Mouse (Mus musculus) lung, embryonic 14.5 days (tissue): ENCODE results near the gene Rrp1. TPM values are rescaled to one million over a fixed set of nuclear protein-coding genes. Genes with fewer than 3 reads are reported as not detected.
A peak's percentile ranks its signal among the peaks of the same experiment; 100 is the strongest.

ENCODE experiments used
- ATAC-seq: fragments of 200-750 bp; cut with Nextera tagmentation; 2 replicates; pipeline ENCODE4 v1.8.0; 2017; ENCODE audit warnings: mild to moderate bottlenecking, moderate TSS enrichment, moderate library complexity; ENCODE audit not compliant: insufficient read depth
- DNase-seq: peaks from one replicate; pipeline ENCODE4 v3.0.0-alpha.2; 2015
- H3K27ac ChIP-seq: fragments of 300-500 bp; sonication (generic); 2 replicates; pipeline ENCODE4 v1.5.1; 2014; ENCODE audit warnings: low read depth, mild to moderate bottlenecking, moderate library complexity
- H3K27me3 ChIP-seq: fragments of 300-500 bp; sonication (generic); 2 replicates; pipeline ENCODE4 v1.6.1; 2014; ENCODE audit warnings: low read length, control low read depth; ENCODE audit not compliant: insufficient read depth
- H3K36me3 ChIP-seq: fragments of 300-500 bp; sonication (generic); 2 replicates; pipeline ENCODE4 v1.6.1; 2014; ENCODE audit warnings: control low read depth; ENCODE audit not compliant: insufficient read depth
- H3K4me1 ChIP-seq: fragments of 300-500 bp; sonication (generic); 2 replicates; pipeline ENCODE4 v1.6.1; 2014; ENCODE audit warnings: antibody characterized with exemption, control low read depth; ENCODE audit not compliant: insufficient read depth
- H3K4me2 ChIP-seq: fragments of 300-500 bp; sonication (generic); 2 replicates; pipeline ENCODE4 v1.6.1; 2014; ENCODE audit warnings: mild to moderate bottlenecking
- H3K4me3 ChIP-seq: fragments of 300-500 bp; sonication (generic); 2 replicates; pipeline ENCODE4 v1.5.1; 2014; ENCODE audit warnings: low read depth, low read length
- H3K9ac ChIP-seq: fragments of 300-500 bp; sonication (generic); 2 replicates; pipeline ENCODE4 v1.6.1; 2014
- H3K9me3 ChIP-seq: fragments of 300-500 bp; sonication (generic); 2 replicates; pipeline ENCODE4 v1.6.1; 2016; ENCODE audit warnings: low read depth, low read length, control low read depth
- CTCF ChIP-seq: IDR thresholded peaks from 2 replicates; pipeline ENCODE4 v1.5.1; 2016; ENCODE audit warnings: antibody characterized with exemption, low read depth
- WGBS: fragments of 180-500 bp; shearing (Covaris S2); extraction: QIAGEN DNeasy Blood & Tissue Kit; methylation state at CpG from one replicate; pipeline ENCODE4 v1.1.7; 2014; 5-methylcytosine and 5-hydroxymethylcytosine counted together
- polyA plus RNA-seq: library from polyadenylated mRNA; unstranded; fragments of >200 nt; fragmentation: Nextera tagmentation; extraction: Ambion mirVana; gene quantifications from 2 replicates; pipeline ENCODE4 v1.2.1, GENCODE M21; 2014

The Rrp1 gene
- polyA plus RNA-seq, 1 experiment from 2014 or later: 249 TPM

- ATAC-seq (no peak), DNase-seq (no peak)
- TF ChIP-seq CTCF: no peak
- Histone ChIP-seq H3K27ac (no peak overlapping the region), H3K4me3 (no peak overlapping the region), H3K4me1 (no peaks in the 10 kb centered on the region), H3K4me2 (no peak overlapping the region), H3K36me3 (no peaks in the 10 kb centered on the region), H3K9ac (no peak overlapping the region), H3K27me3 (no peaks in the 10 kb centered on the region), H3K9me3 (no peaks in the 10 kb centered on the region)
- WGBS: 76% methylated on average over 3 of the region's 3 CpGs
Measured at GRCm38 (mm10) chr10:78383567-78383966, 29.3 kb downstream of the Rrp1 start.

GRCm38 (mm10) chr10:78378516-78378915, 34.3 kb downstream of the Rrp1 start:
- H3K4me1 ChIP-seq: no peaks in the 10 kb centered on the region
- H3K9me3 ChIP-seq: no peaks in the 10 kb centered on the region
- no peak overlapping the region for H3K4me3 ChIP-seq
- DNase-seq (no peak), ATAC-seq (no peak)
- H3K36me3 ChIP-seq: no peaks in the 10 kb centered on the region
- H3K4me2 ChIP-seq: no peak overlapping the region
- H3K27me3 ChIP-seq: no peaks in the 10 kb centered on the region
- 97% methylated on average over 6 of the region's 7 CpGs for WGBS
- no peak overlapping the region for H3K27ac ChIP-seq
- TF ChIP-seq CTCF: peak; percentile 23; the same call in 1 of the 2 replicates
- no peak overlapping the region for H3K9ac ChIP-seq

GRCm38 (mm10) chr10:78372681-78373668, 39.9 kb downstream of the Rrp1 start:
- no peaks in the 10 kb centered on the region for H3K27me3 ChIP-seq
- no peak for TF ChIP-seq CTCF
- H3K36me3 ChIP-seq: no peaks in the 10 kb centered on the region
- ATAC-seq (no peak), DNase-seq (no peak)
- no peak overlapping the region for H3K4me2 ChIP-seq
- no peak overlapping the region for H3K9ac ChIP-seq
- no peak overlapping the region for H3K4me3 ChIP-seq
- no peak overlapping the region for H3K27ac ChIP-seq
- H3K9me3 ChIP-seq: no peaks in the 10 kb centered on the region
- H3K4me1 ChIP-seq: no peaks in the 10 kb centered on the region
- 63% methylated on average over 27 of the region's 27 CpGs for WGBS

- H3K4me2 ChIP-seq: no peak overlapping the region
- 56% methylated on average over 6 of the region's 6 CpGs for WGBS
- no peak overlapping the region for H3K27ac ChIP-seq
- no peak for TF ChIP-seq CTCF
- no peaks in the 10 kb centered on the region for H3K9me3 ChIP-seq
- H3K4me3 ChIP-seq: no peak overlapping the region
- peak; percentile 70; the same call in 1 of the 2 replicates for ATAC-seq
- H3K27me3 ChIP-seq: no peaks in the 10 kb centered on the region
- H3K4me1 ChIP-seq: 0 out of 2 replicates have a peak, but pooled peaks cover under 1% of the 10 kb centered on the region
- no peaks in the 10 kb centered on the region for H3K36me3 ChIP-seq
- no peak overlapping the region for H3K9ac ChIP-seq
- peak; percentile 24 for DNase-seq
Measured at GRCm38 (mm10) chr10:78371746-78372145, 41.1 kb downstream of the Rrp1 start.

GRCm38 (mm10) chr10:78367586-78367985, 45.3 kb downstream of the Rrp1 start:
- no peak for TF ChIP-seq CTCF
- Histone ChIP-seq H3K4me2 (no peak overlapping the region), H3K9me3 (no peaks in the 10 kb centered on the region), H3K4me1 (0 out of 2 replicates have a peak, but pooled peaks cover 3% of the 10 kb centered on the region), H3K36me3 (no peaks in the 10 kb centered on the region), H3K4me3 (no peak overlapping the region), H3K27ac (no peak overlapping the region; the same call in 1 of the 2 replicates), H3K9ac (no peak overlapping the region), H3K27me3 (no peaks in the 10 kb centered on the region)
- ATAC-seq (no peak), DNase-seq (no peak)
- 27% methylated on average over 4 of the region's 4 CpGs for WGBS

- WGBS: 39% methylated on average over 9 of the region's 9 CpGs
- Histone ChIP-seq H3K27me3 (no peaks in the 10 kb centered on the region), H3K4me3 (no peak overlapping the region), H3K9ac (no peak overlapping the region), H3K4me1 (0 out of 2 replicates have a peak, but pooled peaks cover 3% of the 10 kb centered on the region), H3K27ac (no peak overlapping the region), H3K4me2 (peak overlapping the region; percentile 20; the same call in 1 of the 2 replicates), H3K36me3 (no peaks in the 10 kb centered on the region), H3K9me3 (no peaks in the 10 kb centered on the region)
- no peak for TF ChIP-seq CTCF
- ATAC-seq (no peak), DNase-seq (no peak)
Measured at GRCm38 (mm10) chr10:78366851-78367312, 46.0 kb downstream of the Rrp1 start.

GRCm38 (mm10) chr10:78366195-78366834, 46.5 kb downstream of the Rrp1 start:
- DNase-seq (peak; percentile 23), ATAC-seq (no peak)
- no peak for TF ChIP-seq CTCF
- no peaks in the 10 kb centered on the region for H3K27me3 ChIP-seq
- H3K9me3 ChIP-seq: no peaks in the 10 kb centered on the region
- no peaks in the 10 kb centered on the region for H3K36me3 ChIP-seq
- H3K4me1 ChIP-seq: 0 out of 2 replicates have a peak, but pooled peaks cover 3% of the 10 kb centered on the region
- H3K9ac ChIP-seq: no peak overlapping the region
- peak overlapping the region; percentile 20; the same call in 1 of the 2 replicates for H3K4me2 ChIP-seq
- H3K27ac ChIP-seq: no peak overlapping the region
- WGBS: 31% methylated on average over 5 of the region's 5 CpGs
- no peak overlapping the region for H3K4me3 ChIP-seq
